Mouse (Mus musculus) heart, postnatal 10 days (tissue): ENCODE data around the gene Hbq1b. TPM values are rescaled to one million over a fixed set of nuclear protein-coding genes. Genes with fewer than 3 reads are reported as not detected.
A peak's percentile ranks its signal among the peaks of the same experiment; 100 is the strongest.

ENCODE experiments used
- DNase-seq, 2 experiments: peaks; one replicate each; pipeline ENCODE4 v3.0.0; 2021
- intact Hi-C: fragments of 180-260 bp; cut with DNase I; formaldehyde crosslinking; loops from one replicate; pipeline ENCODE4 v1.15.1; 2025
- total RNA-seq, 2 experiments: library from RNA; stranded (reverse); gene quantifications; 2 replicates each; pipeline ENCODE4 v1.2.3; 2021

Hbq1b gene
- total RNA-seq, 2 experiments from 2014 or later = 1.0 TPM; not detected in 1

- intact Hi-C loops = no loop called here
- no peak for DNase-seq
Measured at GRCm38 (mm10) chr11:32297866-32298531, 11.2 kb downstream of the Hbq1b start.

- intact Hi-C loops = no loop called here
- DNase-seq = no peak
Measured at GRCm38 (mm10) chr11:32298532-32298918, 11.8 kb downstream of the Hbq1b start.

- DNase-seq = peak; percentile 56 to 72
- intact Hi-C loops = loop anchor here (5.0 kb wide), 1 partner anchor 118 kb away; no protein-coding TSS in a partner anchor
Measured at GRCm38 (mm10) chr11:32299865-32300264, 13.1 kb downstream of the Hbq1b start, which contains the start of gene Hbq1a. Hbq1a (plus strand) TSS chr11:32300069.

- DNase-seq = peak in 1 of 2 experiments; percentile 16
- intact Hi-C loops = loop anchor here (5.0 kb wide), 1 partner anchor 118 kb away; no protein-coding TSS in a partner anchor
Measured at GRCm38 (mm10) chr11:32300279-32301267, 13.8 kb downstream of the Hbq1b start.

GRCm38 (mm10) chr11:32301506-32301905 is 14.7 kb downstream of the Hbq1b start:
- intact Hi-C loops = loop anchor here (5.0 kb wide), 1 partner anchor 119 kb away; no protein-coding TSS in a partner anchor
- DNase-seq = no peak

- intact Hi-C loops = loop anchor here (5.0 kb wide), 1 partner anchor 121 kb away; no protein-coding TSS in a partner anchor
Measured at GRCm38 (mm10) chr11:32302824-32303419, 16.2 kb downstream of the Hbq1b start.

GRCm38 (mm10) chr11:32303455-32303854 is 16.7 kb downstream of the Hbq1b start:
- intact Hi-C loops = loop anchor here (5.0 kb wide), 1 partner anchor 121 kb away; no protein-coding TSS in a partner anchor
- DNase-seq = no peak

More at GRCm38 (mm10) chr11:32302824-32303419, 16.2 kb downstream of the Hbq1b start:
- DNase-seq = peak; percentile 48 to 58

- intact Hi-C loops = no loop called here
- no peak for DNase-seq
Measured at GRCm38 (mm10) chr11:32307006-32307405, 20.2 kb downstream of the Hbq1b start.

- DNase-seq = no peak
- intact Hi-C loops = no loop called here
Measured at GRCm38 (mm10) chr11:32309446-32309845, 22.7 kb downstream of the Hbq1b start.

GRCm38 (mm10) chr11:32309928-32310327 is 23.2 kb downstream of the Hbq1b start:
- no peak for DNase-seq
- intact Hi-C loops = no loop called here

- DNase-seq = no peak
- intact Hi-C loops = no loop called here
Measured at GRCm38 (mm10) chr11:32316009-32316408, 29.2 kb downstream of the Hbq1b start.

- intact Hi-C loops = no loop called here
Measured at GRCm38 (mm10) chr11:32320507-32321195, 33.9 kb downstream of the Hbq1b start.

GRCm38 (mm10) chr11:32321196-32321565 is 34.4 kb downstream of the Hbq1b start:
- DNase-seq = peak; percentile 65 to 73
- intact Hi-C loops = no loop called here

More at GRCm38 (mm10) chr11:32320507-32321195, 33.9 kb downstream of the Hbq1b start:
- no peak for DNase-seq

GRCm38 (mm10) chr11:32324609-32325008 is 37.8 kb downstream of the Hbq1b start:
- intact Hi-C loops = no loop called here

GRCm38 (mm10) chr11:32331075-32331474 is 44.3 kb downstream of the Hbq1b start:
- DNase-seq = peak; percentile 54
- intact Hi-C loops = loop anchor here (1.0 kb wide), 1 partner anchor 8 kb away; no protein-coding TSS in a partner anchor

More at GRCm38 (mm10) chr11:32324609-32325008, 37.8 kb downstream of the Hbq1b start:
- peak; percentile 89 to 93 for DNase-seq

GRCm38 (mm10) chr11:32331861-32332260 is 45.1 kb downstream of the Hbq1b start:
- no peak for DNase-seq
- intact Hi-C loops = loop anchor here (1.0 kb wide), 1 partner anchor 7 kb away; no protein-coding TSS in a partner anchor

GRCm38 (mm10) chr11:32333235-32333634 is 46.5 kb downstream of the Hbq1b start:
- DNase-seq = no peak
- intact Hi-C loops = no loop called here

GRCm38 (mm10) chr11:32336435-32336907 is 49.7 kb downstream of the Hbq1b start:
- intact Hi-C loops = no loop called here
- no peak for DNase-seq
